Mouse (Mus musculus) forebrain, postnatal 0 days (tissue): ENCODE data around the gene Jchain. TPM values are rescaled to one million over a fixed set of nuclear protein-coding genes. Genes with fewer than 3 reads are reported as not detected.

Source experiments
- ATAC-seq: fragments of 200-750 bp; cut with Nextera tagmentation; 2 replicates; pipeline ENCODE4 v1.8.0; 2017; ENCODE audit warnings: mild to moderate bottlenecking, moderate library complexity
- DNase-seq: peaks from one replicate; pipeline ENCODE4 v3.0.0-alpha.2; 2015
- H3K27ac ChIP-seq: fragments of 300-500 bp; sonication (generic); 2 replicates; pipeline ENCODE4 v1.5.1; 2014; ENCODE audit warnings: low read depth, mild to moderate bottlenecking, antibody characterized with exemption, low read length, moderate library complexity, mixed read lengths
- H3K27me3 ChIP-seq: fragments of 300-500 bp; sonication (generic); 2 replicates; pipeline ENCODE4 v1.6.1; 2014; ENCODE audit warnings: mild to moderate bottlenecking, low read length, mixed read lengths; ENCODE audit not compliant: insufficient read depth
- H3K36me3 ChIP-seq: fragments of 300-500 bp; sonication (generic); 2 replicates; pipeline ENCODE4 v1.6.1; 2014; ENCODE audit warnings: mild to moderate bottlenecking, moderate library complexity; ENCODE audit not compliant: insufficient read depth
- H3K4me1 ChIP-seq: fragments of 300-500 bp; sonication (generic); 2 replicates; pipeline ENCODE4 v1.6.1; 2014; ENCODE audit warnings: antibody characterized with exemption; ENCODE audit not compliant: insufficient read depth
- H3K4me2 ChIP-seq: fragments of 300-500 bp; sonication (generic); 2 replicates; pipeline ENCODE4 v1.6.1; 2014; ENCODE audit warnings: low read depth, mild to moderate bottlenecking, moderate library complexity
- H3K4me3 ChIP-seq: fragments of 300-500 bp; sonication (generic); 2 replicates; pipeline ENCODE4 v1.5.1; 2014; ENCODE audit warnings: low read depth, low read length, mixed read lengths
- H3K9ac ChIP-seq: fragments of 300-500 bp; sonication (generic); 2 replicates; pipeline ENCODE4 v1.6.1; 2014; ENCODE audit warnings: mild to moderate bottlenecking
- H3K9me3 ChIP-seq: fragments of 300-500 bp; sonication (generic); 2 replicates; pipeline ENCODE4 v1.6.1; 2016; ENCODE audit warnings: low read length
- CTCF ChIP-seq: sonication (generic); IDR thresholded peaks from 2 replicates; pipeline ENCODE4 v1.5.1; 2016; ENCODE audit warnings: antibody characterized with exemption, control low read depth, low read depth
- WGBS: fragments of 180-500 bp; shearing (Covaris S2); extraction: QIAGEN DNeasy Blood & Tissue Kit; methylation state at CpG from one replicate; pipeline ENCODE4 v1.1.7; 2014; 5-methylcytosine and 5-hydroxymethylcytosine counted together
- polyA plus RNA-seq: library from polyadenylated mRNA; unstranded; fragments of >200 nt; fragmentation: Nextera tagmentation; extraction: Ambion mirVana; gene quantifications from 2 replicates; pipeline ENCODE4 v1.2.1, GENCODE M21; 2015
- total RNA-seq: library from RNA; depleted of rRNA; stranded (reverse); fragments of >200 nt; gene quantifications from 2 replicates; pipeline ENCODE4 v1.2.3, GENCODE M21; 2014; rRNA removed

Jchain gene
- total and polyA plus RNA-seq, 2 experiments from 2014 or later = 0.14 to 0.28 TPM

GRCm38 (mm10) chr5:88519232-88519631 is 8.5 kb downstream of the Jchain start:
- Histone ChIP-seq H3K27ac (no peak overlapping the region), H3K4me3 (no peak overlapping the region), H3K9ac (no peak overlapping the region), H3K4me2 (no peak overlapping the region), H3K4me1 (no peaks in the 10 kb centered on the region), H3K9me3 (no peaks in the 10 kb centered on the region), H3K36me3 (no peaks in the 10 kb centered on the region), H3K27me3 (no peaks in the 10 kb centered on the region)
- ATAC-seq (peak; percentile 81), DNase-seq (peak; percentile 70)
- TF ChIP-seq CTCF = peak; percentile 81
- WGBS = 2% methylated on average over 2 of the region's 2 CpGs

GRCm38 (mm10) chr5:88508990-88509389 is 18.7 kb downstream of the Jchain start:
- no peak overlapping the region for H3K27ac ChIP-seq
- H3K27me3 ChIP-seq = no peaks in the 10 kb centered on the region

GRCm38 (mm10) chr5:88508555-88508954 is 19.1 kb downstream of the Jchain start:
- DNase-seq (no peak), ATAC-seq (no peak)
- Histone ChIP-seq H3K27ac (no peak overlapping the region), H3K9me3 (no peaks in the 10 kb centered on the region), H3K27me3 (no peaks in the 10 kb centered on the region), H3K4me1 (no peaks in the 10 kb centered on the region), H3K9ac (no peak overlapping the region), H3K36me3 (no peaks in the 10 kb centered on the region), H3K4me3 (no peak overlapping the region), H3K4me2 (no peak overlapping the region)
- WGBS = 74% methylated on average over 1 of the region's 1 CpGs
- TF ChIP-seq CTCF = no peak

More at GRCm38 (mm10) chr5:88508990-88509389, 18.7 kb downstream of the Jchain start:
- no peak overlapping the region for H3K4me2 ChIP-seq
- no peaks in the 10 kb centered on the region for H3K9me3 ChIP-seq
- no peak overlapping the region for H3K4me3 ChIP-seq
- H3K4me1 ChIP-seq = no peaks in the 10 kb centered on the region
- 88% methylated on average over 1 of the region's 1 CpGs for WGBS
- no peak for DNase-seq
- no peak for TF ChIP-seq CTCF
- H3K36me3 ChIP-seq = no peaks in the 10 kb centered on the region
- no peak for ATAC-seq
- no peak overlapping the region for H3K9ac ChIP-seq

GRCm38 (mm10) chr5:88499781-88500180 is 27.9 kb downstream of the Jchain start:
- ATAC-seq (no peak), DNase-seq (no peak)
- no peak overlapping the region for H3K4me3 ChIP-seq
- H3K9me3 ChIP-seq = no peaks in the 10 kb centered on the region
- H3K4me1 ChIP-seq = no peaks in the 10 kb centered on the region
- 89% methylated on average over 3 of the region's 3 CpGs for WGBS
- no peak overlapping the region for H3K27ac ChIP-seq
- no peak for TF ChIP-seq CTCF
- H3K36me3 ChIP-seq = no peaks in the 10 kb centered on the region
- H3K27me3 ChIP-seq = no peaks in the 10 kb centered on the region
- no peak overlapping the region for H3K4me2 ChIP-seq
- H3K9ac ChIP-seq = no peak overlapping the region

- Histone ChIP-seq H3K4me1 (no peaks in the 10 kb centered on the region), H3K9ac (no peak overlapping the region), H3K9me3 (no peaks in the 10 kb centered on the region), H3K36me3 (no peaks in the 10 kb centered on the region), H3K4me3 (no peak overlapping the region), H3K4me2 (no peak overlapping the region), H3K27ac (no peak overlapping the region), H3K27me3 (no peaks in the 10 kb centered on the region)
- ATAC-seq (peak; percentile 32; the same call in 1 of the 2 replicates), DNase-seq (no peak)
- no peak for TF ChIP-seq CTCF
- WGBS = 21% methylated on average over 5 of the region's 5 CpGs
These were observed 36.6 kb downstream of the Jchain start for GRCm38 (mm10) chr5:88491111-88491510.

- H3K27ac ChIP-seq = no peak overlapping the region
- H3K9ac ChIP-seq = no peak overlapping the region
- no peak overlapping the region for H3K4me3 ChIP-seq
- no peak overlapping the region for H3K4me2 ChIP-seq
- no peaks in the 10 kb centered on the region for H3K36me3 ChIP-seq
- no peaks in the 10 kb centered on the region for H3K9me3 ChIP-seq
- no peaks in the 10 kb centered on the region for H3K27me3 ChIP-seq
- TF ChIP-seq CTCF = no peak
- WGBS = 78% methylated on average over 2 of the region's 2 CpGs
- no peak for DNase-seq
- H3K4me1 ChIP-seq = no peaks in the 10 kb centered on the region
- ATAC-seq = no peak
These were observed 38.7 kb downstream of the Jchain start for GRCm38 (mm10) chr5:88489004-88489403.

GRCm38 (mm10) chr5:88487675-88488074 is 40.0 kb downstream of the Jchain start, which contains the start of gene Enam:
Gene Enam (plus strand): TSS chr5:88487975.
- DNase-seq = no peak
- no peaks in the 10 kb centered on the region for H3K9me3 ChIP-seq
- no peak within 1 kb of the TSS for H3K4me2 ChIP-seq

More at GRCm38 (mm10) chr5:88487675-88488074, 40.0 kb downstream of the Jchain start, which contains the start of gene Enam:
- Histone ChIP-seq H3K36me3 (no peaks in the 10 kb centered on the region), H3K9ac (no peak within 1 kb of the TSS), H3K4me1 (no peaks in the 10 kb centered on the region), H3K27ac (no peak within 1 kb of the TSS), H3K27me3 (no peaks in the 10 kb centered on the region), H3K4me3 (no peak within 1 kb of the TSS)
- ATAC-seq = no peak
- no peak for TF ChIP-seq CTCF

Other genes starting within 250 kb of the Jchain start
- not detected in 2 replicates for gene Prol1, start 210.6 kb downstream of the Jchain start, total RNA-seq
- not detected in 2 replicates for gene Prol1, start 210.6 kb downstream of the Jchain start, polyA plus RNA-seq
- gene Amtn, start 151.8 kb downstream of the Jchain start, total RNA-seq = not detected in 2 replicates
- gene Amtn, start 151.8 kb downstream of the Jchain start, polyA plus RNA-seq = not detected in 2 replicates
- gene Ambn, start 71.9 kb downstream of the Jchain start, total RNA-seq = not detected in 2 replicates
- not detected in 2 replicates for gene Ambn, start 71.9 kb downstream of the Jchain start, polyA plus RNA-seq
- gene Enam, start 39.9 kb downstream of the Jchain start, total RNA-seq = not detected in 2 replicates
- gene Enam, start 39.9 kb downstream of the Jchain start, polyA plus RNA-seq = not detected in 2 replicates
- 25.9 and 29.6 TPM in 2 replicates for gene Utp3, start 26.6 kb upstream of the Jchain start, total RNA-seq
- 44.6 and 53.9 TPM in 2 replicates for gene Utp3, start 26.6 kb upstream of the Jchain start, polyA plus RNA-seq
- gene Rufy3, start 37.1 kb upstream of the Jchain start, total RNA-seq = 291 and 319 TPM in 2 replicates
- gene Rufy3, start 37.1 kb upstream of the Jchain start, polyA plus RNA-seq = 133 and 214 TPM in 2 replicates
- 51.9 and 68.0 TPM in 2 replicates for gene Grsf1, start 148.3 kb upstream of the Jchain start, total RNA-seq
- 50.2 and 58.1 TPM in 2 replicates for gene Grsf1, start 148.3 kb upstream of the Jchain start, polyA plus RNA-seq
- 12.3 and 14.9 TPM in 2 replicates for gene Mob1b, start 193.0 kb upstream of the Jchain start, total RNA-seq
- 4.4 and 7.8 TPM in 2 replicates for gene Mob1b, start 193.0 kb upstream of the Jchain start, polyA plus RNA-seq
- 23.1 and 28.9 TPM in 2 replicates for gene Dck, start 237.1 kb upstream of the Jchain start, total RNA-seq
- 24.6 and 30.3 TPM in 2 replicates for gene Dck, start 237.1 kb upstream of the Jchain start, polyA plus RNA-seq